Mouse (Mus musculus) liver, postnatal 0 days (tissue): ENCODE measurements around the gene Card6.

Source experiments
- CTCF ChIP-seq: sonication (generic); IDR thresholded peaks from 2 replicates; pipeline ENCODE4 v1.5.1; 2016; ENCODE audit warnings: antibody characterized with exemption, low read depth
- EP300 ChIP-seq: IDR thresholded peaks from 2 replicates; pipeline ENCODE4 v1.6.1; 2016; ENCODE audit warnings: antibody characterized with exemption, low read depth, mild to moderate bottlenecking

- TF ChIP-seq CTCF (no peak), EP300 (no peak)
These were observed 18.2 kb downstream of the Card6 start for GRCm38 (mm10) chr15:5090131-5090530.
